Mouse (Mus musculus): ENCODE results near the gene Eif4a2. TPM values are rescaled to one million over a fixed set of nuclear protein-coding genes. Genes with fewer than 3 reads are reported as not detected.

Eif4a2 gene
- 9.5 and 10.5 TPM in 2 replicates for polyA plus RNA-seq (2012; rRNA removed; ENCODE audit: low replicate concordance)

DNA sequence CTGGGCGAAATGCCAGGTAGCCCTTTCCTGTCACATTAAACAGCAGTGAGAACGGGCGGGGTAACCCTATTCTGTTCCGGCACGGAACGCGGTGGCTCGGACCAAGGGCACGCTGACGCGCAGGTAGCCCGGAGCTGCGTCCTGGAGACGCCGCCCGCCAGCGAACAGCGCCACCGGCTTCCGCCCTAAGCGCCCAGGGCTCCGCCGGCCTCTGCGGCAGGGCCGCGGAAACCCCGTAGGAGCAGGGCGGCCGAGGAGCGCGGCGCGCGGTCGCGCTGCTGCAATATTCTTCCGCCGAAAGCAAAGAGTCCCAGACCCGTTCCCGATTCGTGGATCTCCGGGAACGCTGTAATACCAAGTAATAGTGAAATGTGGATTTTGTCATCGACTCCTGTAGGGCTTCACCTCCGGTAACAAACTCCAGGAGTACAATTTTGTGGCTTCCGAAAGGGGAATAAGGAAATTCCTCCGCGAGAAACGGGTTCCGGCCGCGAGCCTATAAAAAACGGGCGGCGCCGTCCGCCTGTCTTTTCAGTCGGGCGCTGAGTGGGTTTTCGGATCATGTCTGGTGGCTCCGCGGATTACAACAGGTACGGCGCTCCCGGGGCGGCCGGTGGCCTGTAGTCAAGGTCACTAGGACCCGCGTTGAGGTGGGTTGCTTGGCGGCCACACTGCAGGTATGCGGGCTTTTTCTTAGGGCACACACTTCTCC, at the start of gene Eif4a2:
TSS of gene Eif4a2 (plus strand) at position 214 of the 712 bp plus-strand sequence.

DNA sequence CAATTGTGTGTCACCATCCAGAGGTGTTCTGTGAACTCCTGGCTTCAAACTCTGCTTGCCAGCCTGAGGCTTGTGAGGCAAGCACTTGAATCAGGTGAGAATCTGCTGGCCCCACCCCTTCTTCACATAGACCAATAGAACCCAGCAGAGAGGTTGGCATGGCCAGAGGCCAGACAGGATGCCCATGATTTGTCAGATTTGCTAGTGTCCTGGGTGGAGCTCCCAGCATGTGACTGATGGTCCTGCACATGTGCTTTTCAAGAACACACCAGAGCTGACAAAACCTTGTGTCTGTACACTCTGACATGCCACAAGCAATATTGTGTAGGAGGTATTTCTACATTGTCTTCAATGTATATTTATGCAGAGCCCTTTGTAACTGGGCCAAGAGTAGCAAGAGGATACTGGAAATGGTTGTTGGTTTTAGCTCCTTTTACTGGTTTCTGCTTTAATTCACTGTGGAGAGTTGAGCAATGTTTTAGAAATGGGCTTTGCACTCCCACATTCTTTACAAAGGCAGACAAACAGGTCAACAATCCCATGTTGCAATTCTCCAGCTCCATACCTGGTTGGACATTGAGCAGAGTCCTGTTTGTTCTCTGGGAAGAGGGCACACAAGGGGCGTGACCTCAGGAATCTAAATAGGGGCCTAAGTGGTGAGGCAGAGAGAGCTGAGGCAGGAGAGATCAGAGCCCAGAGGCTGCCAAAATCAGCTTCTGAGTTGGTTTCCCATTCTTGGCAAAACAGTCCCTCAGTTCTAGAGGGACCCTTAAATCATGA, 49.4 kb upstream of the Eif4a2 start, which contains the start of gene Kng1:
TSS of gene Kng1 (plus strand) at position 198 of the 780 bp plus-strand sequence.

DNA sequence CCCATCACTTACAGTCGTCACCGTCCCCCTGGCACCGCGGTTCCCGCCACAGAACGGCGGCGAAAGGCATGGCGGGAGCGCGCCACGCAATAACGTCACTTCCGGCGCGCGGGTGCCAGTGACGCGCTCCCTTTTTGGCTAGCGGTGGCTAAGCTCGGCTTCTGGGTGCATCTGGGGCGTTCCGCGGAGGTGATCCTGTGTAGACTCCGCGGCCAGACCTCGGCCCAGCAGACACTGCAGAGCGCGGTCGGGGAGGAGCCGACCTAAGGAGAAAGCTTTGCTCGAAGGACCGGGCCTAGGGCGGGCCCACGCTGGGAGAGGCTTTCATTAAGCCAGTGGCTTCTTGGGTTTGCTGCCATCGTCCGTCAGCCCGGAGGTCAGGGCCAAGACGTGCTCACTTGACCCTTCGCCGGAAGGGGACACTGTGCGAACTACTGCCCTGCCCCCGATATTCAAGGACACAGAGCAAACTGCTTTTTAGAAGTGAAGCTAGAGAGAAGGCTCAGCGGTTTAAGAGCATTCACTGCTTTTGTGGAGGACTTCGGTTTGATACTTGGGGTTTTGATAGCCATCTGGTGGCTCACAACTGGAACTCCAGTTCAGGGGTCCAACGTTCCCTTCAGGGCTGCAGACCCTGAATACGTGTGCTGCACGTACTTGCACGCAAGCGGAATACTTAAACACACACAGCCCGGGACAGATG, 20.6 kb downstream of the Eif4a2 start, which contains the start of gene Rfc4:
TSS of gene Rfc4 (minus strand) at position 65 of the 703 bp plus-strand sequence.

DNA sequence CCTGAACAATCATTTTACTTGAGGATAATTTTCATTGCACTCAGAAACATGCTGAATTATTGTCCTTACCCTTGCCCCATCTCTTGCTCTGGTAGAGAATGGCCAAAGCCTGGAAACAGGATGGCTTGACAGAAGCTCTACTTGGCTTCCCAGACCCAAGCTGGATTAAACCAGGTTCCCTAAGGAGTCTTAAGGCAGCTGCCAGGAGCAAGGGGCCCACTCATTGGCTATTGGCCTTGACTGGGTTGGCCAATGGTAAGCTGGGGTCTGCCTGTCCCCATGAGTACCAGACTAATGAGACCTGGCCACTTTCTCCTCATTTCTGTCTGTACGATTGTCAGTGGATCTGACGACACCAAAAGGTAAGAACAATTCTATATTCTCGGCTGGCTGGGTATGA, 39.0 kb downstream of the Eif4a2 start, which contains the start of gene Adipoq:
TSS of gene Adipoq (plus strand) at position 257 of the 400 bp plus-strand sequence.

Other genes starting within 250 kb of the Eif4a2 start
- gene Tbccd1, start 249.8 kb upstream of the Eif4a2 start, polyA plus RNA-seq (2012; rRNA removed; ENCODE audit: low replicate concordance), result 3.3 and 4.8 TPM in 2 replicates
- 19.0 and 19.1 TPM in 2 replicates for gene Dnajb11, start 249.6 kb upstream of the Eif4a2 start, polyA plus RNA-seq (2012; rRNA removed; ENCODE audit: low replicate concordance)
- 1.1 TPM in 1 of 2 replicates, not detected in the other for gene Ahsg, start 216.2 kb upstream of the Eif4a2 start, polyA plus RNA-seq (2012; rRNA removed; ENCODE audit: low replicate concordance)
- gene Fetub, start 189.1 kb upstream of the Eif4a2 start, polyA plus RNA-seq (2012; rRNA removed; ENCODE audit: low replicate concordance), result 0.30 and 0.38 TPM in 2 replicates
- not detected in 2 replicates for gene Hrg, start 156.4 kb upstream of the Eif4a2 start, polyA plus RNA-seq (2012; rRNA removed; ENCODE audit: low replicate concordance)
- not detected in 2 replicates for gene Kng2, start 78.0 kb upstream of the Eif4a2 start, polyA plus RNA-seq (2012; rRNA removed; ENCODE audit: low replicate concordance)
- gene Kng1, start 49.6 kb upstream of the Eif4a2 start, polyA plus RNA-seq (2012; rRNA removed; ENCODE audit: low replicate concordance), result not detected in 2 replicates
- gene Rfc4, start 20.3 kb downstream of the Eif4a2 start, polyA plus RNA-seq (2012; rRNA removed; ENCODE audit: low replicate concordance), result 0.47 TPM in 1 of 2 replicates, not detected in the other
- gene Adipoq, start 39.1 kb downstream of the Eif4a2 start, polyA plus RNA-seq (2012; rRNA removed; ENCODE audit: low replicate concordance), result 0.85 and 13.0 TPM in 2 replicates
- 3.3 and 3.8 TPM in 2 replicates for gene St6gal1, start 117.3 kb downstream of the Eif4a2 start, polyA plus RNA-seq (2012; rRNA removed; ENCODE audit: low replicate concordance)

Data from duodenum, adult 2 months (tissue).